Mouse (Mus musculus): ENCODE data around the gene Zfyve28. TPM values are rescaled to one million over a fixed set of nuclear protein-coding genes. Genes with fewer than 3 reads are reported as not detected.

The Zfyve28 gene
- 0.28 and 0.42 TPM in 2 replicates for polyA plus RNA-seq (2015; fragmentation: Nextera tagmentation; extraction: Ambion mirVana)

GRCm38 (mm10) chr5:34288154-34288716, at the start of gene Zfyve28, which contains the start of gene Cfap99:
Gene Zfyve28 (minus strand): TSS chr5:34288449.
Gene Cfap99 (plus strand): TSS chr5:34288600.
- no peaks in the 10 kb centered on the region for H3K36me3 ChIP-seq (ENCODE audit: control insufficient read depth, insufficient read depth, low read length)
- H3K4me2 ChIP-seq (ENCODE audit: low read depth, low read length): peak within 1 kb of the TSS; percentile 91
- H3K9me3 ChIP-seq (ENCODE audit: control insufficient read depth, low read length): no peaks in the 10 kb centered on the region
- ATAC-seq: peak; percentile 92
- H3K27ac ChIP-seq (ENCODE audit: low read length): no peak within 1 kb of the TSS
- peaks cover 12% of the 10 kb centered on the region; the same call in 1 of the 2 replicates for H3K4me1 ChIP-seq (ENCODE audit: control insufficient read depth, insufficient read depth, low read length)
- under 1% methylated on average over 76 of the region's 83 CpGs for WGBS
- peak within 1 kb of the TSS; percentile 53 for H3K4me3 ChIP-seq (ENCODE audit: low read length)
- peak within 1 kb of the TSS; percentile 25; the same call in 1 of the 2 replicates for H3K9ac ChIP-seq (ENCODE audit: low read depth, low read length)
- H3K27me3 ChIP-seq (replicated peaks; ENCODE audit: control insufficient read depth, insufficient read depth, low read length): peaks cover 40% of the 10 kb centered on the region

- peak overlapping the region; percentile 99 for H3K9ac ChIP-seq (ENCODE audit: low read depth, low read length)
- under 1% methylated on average over 42 of the region's 42 CpGs for WGBS
- H3K9me3 ChIP-seq (ENCODE audit: control insufficient read depth, low read length): no peaks in the 10 kb centered on the region
- H3K4me3 ChIP-seq (ENCODE audit: low read length): peak overlapping the region; percentile 98
- H3K27me3 ChIP-seq (replicated peaks; ENCODE audit: control insufficient read depth, insufficient read depth, low read length): no peaks in the 10 kb centered on the region
- peaks cover 9% of the 10 kb centered on the region for H3K4me1 ChIP-seq (ENCODE audit: control insufficient read depth, insufficient read depth, low read length)
- no peaks in the 10 kb centered on the region for H3K36me3 ChIP-seq (ENCODE audit: control insufficient read depth, insufficient read depth, low read length)
- peak; percentile 58 for ATAC-seq
- H3K27ac ChIP-seq (ENCODE audit: low read length): peak overlapping the region; percentile 97
- H3K4me2 ChIP-seq (ENCODE audit: low read depth, low read length): peak overlapping the region; percentile 79
Observed at GRCm38 (mm10) chr5:34336775-34337450, 48.7 kb upstream of the Zfyve28 start.

- Histone ChIP-seq H3K9ac (ENCODE audit: low read depth, low read length) (peak within 1 kb of the TSS; percentile 99), H3K27ac (ENCODE audit: low read length) (peak within 1 kb of the TSS; percentile 97), H3K9me3 (ENCODE audit: control insufficient read depth, low read length) (no peaks in the 10 kb centered on the region), H3K27me3 (replicated peaks; ENCODE audit: control insufficient read depth, insufficient read depth, low read length) (no peaks in the 10 kb centered on the region), H3K4me2 (ENCODE audit: low read depth, low read length) (peak within 1 kb of the TSS; percentile 79), H3K4me1 (ENCODE audit: control insufficient read depth, insufficient read depth, low read length) (peaks cover 9% of the 10 kb centered on the region), H3K4me3 (ENCODE audit: low read length) (peak within 1 kb of the TSS; percentile 98), H3K36me3 (ENCODE audit: control insufficient read depth, insufficient read depth, low read length) (no peaks in the 10 kb centered on the region)
- under 1% methylated on average over 67 of the region's 67 CpGs for WGBS
- peak; percentile 98 for ATAC-seq
Observed at GRCm38 (mm10) chr5:34336097-34336774, 48.0 kb upstream of the Zfyve28 start, which contains the start of gene Rnf4. Gene Rnf4 (plus strand): TSS chr5:34336289.

- Histone ChIP-seq H3K9me3 (ENCODE audit: control insufficient read depth, low read length) (no peaks in the 10 kb centered on the region), H3K4me1 (ENCODE audit: control insufficient read depth, insufficient read depth, low read length) (peaks cover 9% of the 10 kb centered on the region), H3K36me3 (ENCODE audit: control insufficient read depth, insufficient read depth, low read length) (no peaks in the 10 kb centered on the region), H3K4me2 (ENCODE audit: low read depth, low read length) (peak overlapping the region; percentile 65), H3K27me3 (replicated peaks; ENCODE audit: control insufficient read depth, insufficient read depth, low read length) (no peaks in the 10 kb centered on the region), H3K4me3 (ENCODE audit: low read length) (peak overlapping the region; percentile 98), H3K9ac (ENCODE audit: low read depth, low read length) (peak overlapping the region; percentile 99), H3K27ac (ENCODE audit: low read length) (peak overlapping the region; percentile 90)
- 1% methylated on average over 21 of the region's 21 CpGs for WGBS
- ATAC-seq: peak; percentile 68
Observed at GRCm38 (mm10) chr5:34335539-34336096, 47.4 kb upstream of the Zfyve28 start.

- ATAC-seq: no peak
- Histone ChIP-seq H3K9me3 (ENCODE audit: control insufficient read depth, low read length) (0 out of 2 replicates have a peak, but pooled peaks cover 5% of the 10 kb centered on the region), H3K27ac (ENCODE audit: low read length) (no peak overlapping the region), H3K27me3 (replicated peaks; ENCODE audit: control insufficient read depth, insufficient read depth, low read length) (no peaks in the 10 kb centered on the region), H3K4me1 (ENCODE audit: control insufficient read depth, insufficient read depth, low read length) (peaks cover 6% of the 10 kb centered on the region), H3K36me3 (ENCODE audit: control insufficient read depth, insufficient read depth, low read length) (no peaks in the 10 kb centered on the region), H3K4me3 (ENCODE audit: low read length) (no peak overlapping the region), H3K4me2 (ENCODE audit: low read depth, low read length) (no peak overlapping the region), H3K9ac (ENCODE audit: low read depth, low read length) (no peak overlapping the region)
- 88% methylated on average over 1 of the region's 1 CpGs for WGBS
Observed at GRCm38 (mm10) chr5:34334081-34334480, 45.8 kb upstream of the Zfyve28 start.

GRCm38 (mm10) chr5:34330136-34330535, 41.9 kb upstream of the Zfyve28 start:
- H3K36me3 ChIP-seq (ENCODE audit: control insufficient read depth, insufficient read depth, low read length): no peaks in the 10 kb centered on the region
- H3K4me3 ChIP-seq (ENCODE audit: low read length): no peak overlapping the region
- no peak for ATAC-seq
- no peak overlapping the region for H3K4me2 ChIP-seq (ENCODE audit: low read depth, low read length)
- H3K4me1 ChIP-seq (ENCODE audit: control insufficient read depth, insufficient read depth, low read length): peaks cover 11% of the 10 kb centered on the region
- H3K27ac ChIP-seq (ENCODE audit: low read length): no peak overlapping the region
- no peaks in the 10 kb centered on the region; the same call in 1 of the 2 replicates for H3K27me3 ChIP-seq (replicated peaks; ENCODE audit: control insufficient read depth, insufficient read depth, low read length)
- 0 out of 2 replicates have a peak, but pooled peaks cover 5% of the 10 kb centered on the region for H3K9me3 ChIP-seq (ENCODE audit: control insufficient read depth, low read length)
- 91% methylated on average over 2 of the region's 2 CpGs for WGBS
- H3K9ac ChIP-seq (ENCODE audit: low read depth, low read length): no peak overlapping the region

GRCm38 (mm10) chr5:34326875-34327576, 38.8 kb upstream of the Zfyve28 start:
- WGBS: 12% methylated on average over 31 of the region's 31 CpGs
- Histone ChIP-seq H3K9me3 (ENCODE audit: control insufficient read depth, low read length) (0 out of 2 replicates have a peak, but pooled peaks cover 5% of the 10 kb centered on the region), H3K4me1 (ENCODE audit: control insufficient read depth, insufficient read depth, low read length) (peaks cover 11% of the 10 kb centered on the region), H3K4me3 (ENCODE audit: low read length) (peak overlapping the region; percentile 39), H3K36me3 (ENCODE audit: control insufficient read depth, insufficient read depth, low read length) (no peaks in the 10 kb centered on the region), H3K27ac (ENCODE audit: low read length) (no peak overlapping the region), H3K27me3 (replicated peaks; ENCODE audit: control insufficient read depth, insufficient read depth, low read length) (no peaks in the 10 kb centered on the region; the same call in 1 of the 2 replicates), H3K4me2 (ENCODE audit: low read depth, low read length) (peak overlapping the region; percentile 71), H3K9ac (ENCODE audit: low read depth, low read length) (peak overlapping the region; percentile 61)
- peak; percentile 74 for ATAC-seq

GRCm38 (mm10) chr5:34326249-34326691, 38.0 kb upstream of the Zfyve28 start:
- WGBS: 38% methylated on average over 4 of the region's 4 CpGs
- no peak for ATAC-seq
- H3K4me3 ChIP-seq (ENCODE audit: low read length): no peak overlapping the region; the same call in 1 of the 2 replicates
- H3K9me3 ChIP-seq (ENCODE audit: control insufficient read depth, low read length): 0 out of 2 replicates have a peak, but pooled peaks cover 5% of the 10 kb centered on the region
- no peaks in the 10 kb centered on the region; the same call in 1 of the 2 replicates for H3K27me3 ChIP-seq (replicated peaks; ENCODE audit: control insufficient read depth, insufficient read depth, low read length)
- H3K36me3 ChIP-seq (ENCODE audit: control insufficient read depth, insufficient read depth, low read length): no peaks in the 10 kb centered on the region
- no peak overlapping the region for H3K27ac ChIP-seq (ENCODE audit: low read length)
- H3K9ac ChIP-seq (ENCODE audit: low read depth, low read length): no peak overlapping the region
- no peak overlapping the region for H3K4me2 ChIP-seq (ENCODE audit: low read depth, low read length)
- peaks cover 11% of the 10 kb centered on the region for H3K4me1 ChIP-seq (ENCODE audit: control insufficient read depth, insufficient read depth, low read length)

All from intestine, embryonic 16.5 days (tissue).